Mouse (Mus musculus): ENCODE results near the gene Cartpt. TPM values are rescaled to one million over a fixed set of nuclear protein-coding genes. Genes with fewer than 3 reads are reported as not detected.
"Not testable (repeated sequence)": the region's sequence is repeated elsewhere in the genome, so short reads cannot be mapped to it uniquely, and the experiment has no call there.

The Cartpt gene
- not detected in 2 replicates for total RNA-seq (2015)
- total RNA-seq (2017) = not detected in 2 replicates

- ATAC-seq (replicated peaks; ENCODE audit: poor library complexity) = no peak
These were observed at the start of gene Cartpt for GRCm38 (mm10) chr13:99900965-99901364. Gene Cartpt (minus strand): TSS chr13:99901091.

- ATAC-seq (replicated peaks; ENCODE audit: poor library complexity) = no peak
These were observed 46.5 kb upstream of the Cartpt start for GRCm38 (mm10) chr13:99947417-99947816.

- no peak for ATAC-seq (replicated peaks; ENCODE audit: poor library complexity)
These were observed 42.6 kb upstream of the Cartpt start for GRCm38 (mm10) chr13:99943525-99943924.

DNA sequence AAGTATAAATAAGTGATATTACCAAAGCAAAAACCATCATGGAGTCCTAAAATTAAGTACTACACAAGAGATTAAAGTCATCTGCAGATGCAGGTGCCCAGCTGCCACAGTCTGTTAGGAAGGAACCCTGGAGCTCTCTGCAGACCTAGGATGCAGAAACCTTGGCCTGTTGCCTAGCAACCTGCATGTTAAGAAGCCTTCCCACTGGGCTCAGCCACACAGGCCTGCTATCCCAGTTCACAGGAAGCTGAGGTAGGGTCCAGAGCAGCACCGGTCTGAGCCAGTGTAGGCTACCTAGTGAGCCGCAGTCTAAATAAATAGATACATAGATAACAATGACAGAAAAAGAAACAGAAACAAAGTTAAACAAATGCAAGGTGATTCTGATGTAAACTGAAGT, 39.7 kb upstream of the Cartpt start:
- no peak for ATAC-seq (replicated peaks; ENCODE audit: poor library complexity)

DNA sequence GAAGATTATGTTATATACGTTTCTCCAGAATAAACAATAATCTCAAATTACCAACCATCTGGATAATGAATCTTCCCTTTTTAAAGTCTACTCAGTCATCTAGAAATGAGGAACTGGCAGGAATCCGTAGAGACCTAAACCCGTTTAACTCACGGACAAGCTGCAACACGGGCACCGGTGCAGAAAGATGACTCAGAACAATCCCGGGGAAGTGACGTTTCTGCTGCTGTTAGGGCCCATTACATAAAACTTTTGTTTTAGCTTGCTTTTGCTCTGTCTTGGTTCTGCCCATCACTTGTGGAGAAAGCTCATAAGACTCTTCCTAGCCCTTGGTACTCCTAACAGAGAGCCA, 38.4 kb upstream of the Cartpt start:
- peak; percentile 92 for ATAC-seq (replicated peaks; ENCODE audit: poor library complexity)

GRCm38 (mm10) chr13:99938606-99939319, 37.9 kb upstream of the Cartpt start:
- ATAC-seq (replicated peaks; ENCODE audit: poor library complexity) = peak; percentile 68

GRCm38 (mm10) chr13:99937741-99938140, 36.9 kb upstream of the Cartpt start:
- no peak for ATAC-seq (replicated peaks; ENCODE audit: poor library complexity)

GRCm38 (mm10) chr13:99932406-99932805, 31.5 kb upstream of the Cartpt start:
- peak; percentile 71 for ATAC-seq (replicated peaks; ENCODE audit: poor library complexity)

- no peak for ATAC-seq (replicated peaks; ENCODE audit: poor library complexity)
These were observed 30.6 kb upstream of the Cartpt start for GRCm38 (mm10) chr13:99931502-99931901.

DNA sequence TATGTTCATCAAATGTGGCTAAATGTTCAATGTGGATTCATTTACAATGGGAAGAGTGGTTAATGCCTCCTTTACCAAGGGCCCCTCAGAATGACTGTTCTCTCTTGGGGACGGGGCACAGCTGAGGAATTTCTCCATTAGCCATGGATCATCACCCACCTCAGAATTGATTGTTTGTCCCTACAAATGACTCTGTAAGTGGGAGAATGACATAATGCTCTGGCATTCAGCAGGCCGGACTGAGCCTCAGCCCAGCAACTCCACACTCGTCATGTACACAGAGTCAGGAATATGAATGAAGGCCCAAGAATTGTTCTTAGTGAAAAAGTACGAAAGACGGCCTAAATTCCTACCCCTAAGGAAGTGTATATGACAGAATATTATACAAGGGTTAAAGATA, 25.4 kb upstream of the Cartpt start:
- no peak for ATAC-seq (replicated peaks; ENCODE audit: poor library complexity)

- ATAC-seq (replicated peaks; ENCODE audit: poor library complexity) = no peak
These were observed 14.7 kb upstream of the Cartpt start for GRCm38 (mm10) chr13:99915632-99916031.

- peak; percentile 83 for ATAC-seq (replicated peaks; ENCODE audit: poor library complexity)
These were observed 366 bp downstream of the Cartpt start for GRCm38 (mm10) chr13:99900557-99900892.

GRCm38 (mm10) chr13:99899670-99900556, 978 bp downstream of the Cartpt start:
- ATAC-seq (replicated peaks; ENCODE audit: poor library complexity) = no peak

DNA sequence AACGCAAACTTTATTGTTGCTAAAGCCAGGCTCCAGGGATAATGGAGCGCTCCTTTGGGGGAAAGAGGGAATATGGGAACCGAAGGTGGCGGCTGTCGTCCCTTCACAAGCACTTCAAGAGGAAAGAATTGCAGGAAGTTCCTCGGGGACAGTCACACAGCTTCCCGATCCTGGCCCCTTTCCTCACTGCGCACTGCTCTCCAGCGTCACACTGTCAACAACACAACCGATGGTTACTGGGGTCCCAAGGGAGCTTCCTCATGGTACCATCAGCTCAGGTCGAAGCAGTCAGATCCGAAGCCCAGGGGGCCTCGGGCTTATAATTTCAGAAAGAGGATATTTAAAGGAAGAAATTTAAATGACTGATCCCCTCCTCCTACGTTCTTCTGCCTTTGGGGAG, 2.1 kb downstream of the Cartpt start:
- ATAC-seq (replicated peaks; ENCODE audit: poor library complexity) = no peak

DNA sequence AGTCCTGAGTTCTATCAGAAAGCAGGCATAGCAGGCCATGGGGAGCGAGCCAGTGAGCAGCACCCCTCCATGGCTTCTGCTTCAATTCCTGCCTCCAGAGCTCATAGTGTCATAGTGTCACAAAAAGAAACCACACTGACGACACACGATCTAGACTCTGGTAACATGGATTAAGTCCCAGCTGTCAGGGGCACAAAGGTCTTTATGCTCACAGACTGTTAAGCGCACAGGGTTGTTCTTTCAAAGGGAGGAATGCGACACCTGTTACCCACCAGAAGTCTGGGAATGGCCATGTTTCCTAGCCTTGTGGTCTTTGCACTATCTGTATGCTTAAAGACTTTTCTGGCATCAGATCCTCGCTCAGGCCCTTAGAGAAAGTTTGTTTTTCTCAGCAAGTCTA, 15.3 kb downstream of the Cartpt start:
- no peak for ATAC-seq (replicated peaks; ENCODE audit: poor library complexity)

- ATAC-seq (replicated peaks; ENCODE audit: poor library complexity) = not testable (repeated sequence)
These were observed 19.1 kb downstream of the Cartpt start for GRCm38 (mm10) chr13:99881774-99882173.

- ATAC-seq (replicated peaks; ENCODE audit: poor library complexity) = no peak
These were observed 21.2 kb downstream of the Cartpt start for GRCm38 (mm10) chr13:99879696-99880095.

DNA sequence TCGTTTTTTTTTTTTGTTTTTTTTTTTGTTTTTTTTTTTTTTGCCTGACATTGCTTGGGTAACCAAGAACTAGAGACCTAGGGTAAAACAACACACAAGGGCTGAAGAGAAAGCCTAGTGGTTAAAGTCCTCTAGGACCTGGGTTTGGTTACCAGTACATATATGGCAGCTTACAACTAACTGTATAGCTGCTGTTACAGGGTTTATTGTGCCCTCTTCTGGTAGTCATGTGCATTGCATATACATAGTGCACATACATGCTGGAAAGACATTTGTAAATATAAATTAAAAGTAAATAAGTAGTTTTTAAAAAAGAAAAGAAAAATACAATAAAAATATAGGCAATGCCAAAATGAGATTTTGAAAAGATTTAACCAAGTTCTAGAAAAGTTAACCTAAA, 28.8 kb downstream of the Cartpt start:
- no peak for ATAC-seq (replicated peaks; ENCODE audit: poor library complexity)

DNA sequence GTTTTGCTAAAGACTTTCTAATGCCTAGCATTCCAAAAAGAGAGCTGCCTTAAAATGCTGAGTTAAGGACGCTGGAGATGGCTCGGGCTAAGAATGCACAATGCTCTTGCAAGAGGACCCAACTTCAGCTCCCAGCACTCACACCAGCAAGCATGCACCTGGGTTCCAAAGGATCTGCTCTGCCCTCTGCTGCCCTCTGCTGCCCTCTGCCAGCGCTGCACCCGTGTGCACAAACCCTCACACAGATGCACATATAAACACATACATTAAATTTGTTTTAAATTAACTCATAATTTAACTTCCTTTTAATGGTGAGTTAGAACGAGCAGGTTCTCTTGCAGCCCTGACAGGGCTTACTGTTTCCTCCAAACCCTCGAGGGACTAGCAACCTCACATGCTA, 32.5 kb downstream of the Cartpt start:
- no peak for ATAC-seq (replicated peaks; ENCODE audit: poor library complexity)

DNA sequence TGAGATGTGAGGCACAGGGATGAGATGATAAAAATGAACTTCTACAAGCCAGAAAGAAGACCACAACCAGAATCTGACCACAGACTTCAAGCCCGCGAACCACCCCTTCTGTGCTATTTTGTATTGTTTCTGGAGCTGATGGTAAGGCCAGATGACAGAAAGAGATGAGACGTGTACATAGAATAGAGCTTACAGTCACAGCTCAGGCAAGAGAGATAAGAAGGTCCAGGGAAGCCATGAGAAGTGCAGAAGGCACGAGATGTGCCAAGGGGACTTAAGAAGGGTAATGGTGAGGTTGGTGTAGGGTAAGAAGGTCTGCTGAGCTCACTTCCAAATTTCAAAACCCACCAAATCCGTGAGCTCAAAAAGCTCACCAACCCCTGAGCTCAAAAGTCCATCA, 36.6 kb downstream of the Cartpt start:
- no peak for ATAC-seq (replicated peaks; ENCODE audit: poor library complexity)

GRCm38 (mm10) chr13:99860670-99861069, 40.2 kb downstream of the Cartpt start:
- no peak for ATAC-seq (replicated peaks; ENCODE audit: poor library complexity)

DNA sequence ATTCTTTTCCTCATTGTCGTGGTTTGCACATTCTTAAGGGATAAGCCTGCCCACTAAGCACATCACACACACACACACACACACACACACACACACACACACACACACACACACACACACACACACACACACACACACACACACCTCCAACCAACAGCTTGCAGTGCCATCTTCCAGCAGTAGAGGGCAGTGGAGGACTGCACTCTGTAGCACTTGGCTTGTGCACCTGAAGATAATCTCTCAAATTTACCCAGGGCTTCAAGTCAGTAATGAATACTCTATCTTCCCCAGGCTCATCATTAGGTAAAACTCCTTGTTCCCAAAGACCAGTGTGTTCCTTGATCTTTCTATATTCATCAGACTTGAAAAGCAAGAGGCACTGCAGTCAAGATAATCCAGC, 41.8 kb downstream of the Cartpt start:
- ATAC-seq (replicated peaks; ENCODE audit: poor library complexity) = peak; percentile 91

Measured in megakaryocyte progenitor cell, adult 5-6 weeks (primary cell).